Mouse (Mus musculus): ENCODE measurements at regions not wholly inside any gene's neighbourhood (a gene's known extent, or its start where the extent isn't known, plus 50 kb on each side); places are given as distances from the start of the nearest gene placed in this dataset.

DNA sequence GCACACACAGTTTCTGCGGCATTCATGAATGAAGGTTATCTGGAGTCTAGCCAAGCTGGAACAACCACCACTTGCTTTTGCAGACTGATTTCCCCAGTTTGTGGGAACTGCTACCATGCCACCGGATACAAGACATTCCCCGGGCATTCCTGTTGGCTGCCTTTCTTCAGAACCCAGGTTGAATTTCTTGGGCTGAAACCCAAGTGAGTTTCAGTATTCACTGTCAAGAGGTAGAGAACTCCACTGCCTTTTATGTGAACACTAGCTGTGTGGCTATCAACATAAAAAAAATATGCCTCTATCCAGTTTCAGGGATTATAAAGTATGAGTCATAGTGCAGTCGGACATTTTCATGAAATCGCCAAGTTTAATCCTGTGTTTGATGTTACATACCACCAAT lies 216.3 kb upstream of the A1bg start:
- TF ChIP-seq CTCF (IDR thresholded peaks at IDR 0.05; ENCODE audit: extremely low read depth, insufficient read depth, low read length) (no peak), POLR2A (IDR thresholded peaks at IDR 0.05; ENCODE audit: extremely low read depth, insufficient read depth, low read length) (no peak)
